Mouse (Mus musculus): ENCODE measurements around the gene Rpl36a. TPM values are rescaled to one million over a fixed set of nuclear protein-coding genes. Genes with fewer than 3 reads are reported as not detected.
"Not testable (repeated sequence)": the region's sequence is repeated elsewhere in the genome, so short reads cannot be mapped to it uniquely, and the experiment has no call there.

Gene Rpl36a
- 157 and 177 TPM in 2 replicates for polyA plus RNA-seq (2012; rRNA removed)

DNA sequence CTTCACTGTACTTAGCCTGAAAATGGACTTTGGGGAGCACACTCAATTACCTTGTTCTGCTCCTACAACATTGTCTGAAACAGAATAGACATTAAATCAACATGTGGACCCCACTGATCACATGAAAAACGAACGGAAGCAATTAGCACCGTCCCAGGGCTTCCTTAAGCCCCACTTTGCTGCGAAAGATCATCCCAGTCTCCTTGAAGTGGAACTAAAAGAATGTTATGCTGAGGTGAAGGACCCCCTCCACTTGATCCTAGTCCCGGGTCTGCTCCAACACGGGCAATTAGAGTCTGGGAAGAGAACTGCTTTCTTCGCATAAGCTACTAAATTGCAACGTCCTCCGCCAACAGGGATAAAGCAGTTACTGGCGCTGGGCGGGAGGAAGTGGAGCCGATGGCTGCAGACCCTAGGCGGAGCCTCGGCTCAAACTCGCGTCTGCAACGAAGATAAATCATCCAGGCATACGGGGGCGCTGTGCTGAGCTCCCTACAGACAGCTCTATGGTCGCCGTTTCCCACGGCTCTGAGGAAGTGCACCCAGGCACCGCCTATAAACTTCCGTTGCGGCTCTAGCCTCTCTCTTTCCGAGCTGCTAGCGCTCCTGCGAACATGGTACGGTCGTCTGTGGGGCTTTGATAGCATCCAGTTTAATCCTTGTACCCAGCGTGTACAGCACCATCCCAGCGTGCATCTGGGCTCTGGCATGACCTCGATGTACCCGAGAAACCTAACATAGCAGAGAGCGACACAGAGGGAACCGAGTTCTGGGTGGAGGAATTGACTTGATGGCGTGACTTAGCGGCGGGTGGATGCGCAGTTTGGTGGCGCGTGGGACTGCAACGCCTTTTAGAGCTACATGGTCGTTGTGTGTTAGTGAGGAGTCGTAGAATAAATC, at the start of gene Rpl36a:
Gene Rpl36a (plus strand): TSS at position 552 of the 900 bp plus-strand sequence.
- peak; percentile 90 for DNase-seq
- TF ChIP-seq POLR2A (IDR thresholded peaks at IDR 0.05; ENCODE audit: control insufficient read depth, extremely low read depth, insufficient read depth, low read length, poor library complexity) (peak; percentile 68; the same call in 1 of the 2 replicates), CTCF (IDR thresholded peaks at IDR 0.05; ENCODE audit: borderline replicate concordance, control insufficient read depth, extremely low read depth, insufficient read depth, low read length, poor library complexity) (no peak)
- 4% methylated on average over 45 of the region's 45 CpGs for WGBS
- H3K4me1 ChIP-seq (replicated peaks; ENCODE audit: control insufficient read depth, insufficient read depth, low read length), result peaks cover 4% of the 10 kb centered on the region; the same call in 1 of the 2 replicates
- no peaks in the 10 kb centered on the region for H3K36me3 ChIP-seq (ENCODE audit: control insufficient read depth, insufficient read depth, low read length)
- H3K4me3 ChIP-seq (ENCODE audit: control insufficient read depth, insufficient read depth, low read length), result peak within 1 kb of the TSS; percentile 77
- H3K27me3 ChIP-seq (ENCODE audit: control insufficient read depth, insufficient read depth, low read length), result no peaks in the 10 kb centered on the region
- peak within 1 kb of the TSS; percentile 74 for H3K27ac ChIP-seq (ENCODE audit: control insufficient read depth, insufficient read depth, low read length)

GRCm38 (mm10) chrX:134539795-134540194, 45.7 kb upstream of the Rpl36a start:
- peak; percentile 9 for DNase-seq
- H3K36me3 ChIP-seq (ENCODE audit: control insufficient read depth, insufficient read depth, low read length); H3K27me3 ChIP-seq (ENCODE audit: control insufficient read depth, insufficient read depth, low read length); H3K4me1 ChIP-seq (replicated peaks; ENCODE audit: control insufficient read depth, insufficient read depth, low read length); H3K4me3 ChIP-seq (ENCODE audit: control insufficient read depth, insufficient read depth, low read length); H3K27ac ChIP-seq (ENCODE audit: control insufficient read depth, insufficient read depth, low read length): not testable (repeated sequence)
- 45% methylated on average over 10 of the region's 10 CpGs for WGBS

GRCm38 (mm10) chrX:134540414-134541135, 44.9 kb upstream of the Rpl36a start:
- TF ChIP-seq POLR2A (IDR thresholded peaks at IDR 0.05; ENCODE audit: control insufficient read depth, extremely low read depth, insufficient read depth, low read length, poor library complexity) (no peak), CTCF (IDR thresholded peaks at IDR 0.05; ENCODE audit: borderline replicate concordance, control insufficient read depth, extremely low read depth, insufficient read depth, low read length, poor library complexity) (no peak)
- no peaks in the 10 kb centered on the region for H3K36me3 ChIP-seq (ENCODE audit: control insufficient read depth, insufficient read depth, low read length)
- no peaks in the 10 kb centered on the region for H3K27me3 ChIP-seq (ENCODE audit: control insufficient read depth, insufficient read depth, low read length)
- H3K27ac ChIP-seq (ENCODE audit: control insufficient read depth, insufficient read depth, low read length), result no peak overlapping the region
- peak overlapping the region; percentile 98 for H3K4me3 ChIP-seq (ENCODE audit: control insufficient read depth, insufficient read depth, low read length)
- DNase-seq, result no peak
- H3K4me1 ChIP-seq (replicated peaks; ENCODE audit: control insufficient read depth, insufficient read depth, low read length), result peaks cover 2% of the 10 kb centered on the region
- WGBS, result 2% methylated on average over 12 of the region's 12 CpGs

DNA sequence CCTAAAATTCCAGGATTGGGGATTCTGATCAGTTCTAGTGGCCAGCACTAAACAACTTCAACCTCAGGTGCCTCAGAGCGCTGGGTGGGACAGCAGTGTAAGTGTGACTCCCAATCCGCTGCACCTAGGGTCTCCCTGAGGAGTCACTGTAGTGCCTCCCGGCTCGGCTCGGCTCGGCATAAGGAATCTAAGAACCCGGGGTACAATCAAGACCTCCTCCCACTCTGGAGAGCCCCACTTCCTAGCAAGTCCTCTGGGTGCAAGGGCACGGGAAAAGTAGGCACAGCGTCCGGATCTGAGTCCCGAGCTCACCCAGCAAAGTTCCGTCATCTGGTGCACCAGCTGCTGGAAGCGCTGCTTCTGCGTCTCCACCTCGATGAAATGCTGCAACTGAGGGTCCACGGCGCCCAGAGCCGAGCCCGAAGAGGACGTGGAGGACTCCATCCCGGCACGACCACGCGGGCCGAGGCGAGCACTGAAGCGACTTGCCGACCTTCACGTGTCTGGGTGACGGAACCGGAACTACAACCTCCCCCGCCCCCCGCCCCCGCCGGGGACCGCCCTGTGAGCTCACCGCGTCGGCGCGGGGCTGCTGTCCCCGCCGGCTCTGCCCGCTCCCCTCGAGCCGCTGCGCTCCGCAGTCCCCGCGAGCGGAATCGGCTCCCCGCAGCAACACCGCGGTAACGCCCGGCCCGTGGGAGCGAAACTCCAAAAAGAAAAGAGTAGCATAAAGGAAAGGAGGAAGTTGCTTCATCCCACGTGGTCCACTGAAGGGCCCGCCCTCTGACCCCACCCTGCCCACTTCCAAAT, 44.1 kb upstream of the Rpl36a start, which contains the start of gene Timm8a1:
Gene Timm8a1 (minus strand): TSS at position 721 of the 810 bp plus-strand sequence.
- TF ChIP-seq POLR2A (IDR thresholded peaks at IDR 0.05; ENCODE audit: control insufficient read depth, extremely low read depth, insufficient read depth, low read length, poor library complexity) (no peak), CTCF (IDR thresholded peaks at IDR 0.05; ENCODE audit: borderline replicate concordance, control insufficient read depth, extremely low read depth, insufficient read depth, low read length, poor library complexity) (no peak)
- Histone ChIP-seq H3K4me1 (replicated peaks; ENCODE audit: control insufficient read depth, insufficient read depth, low read length) (peaks cover 2% of the 10 kb centered on the region), H3K27ac (ENCODE audit: control insufficient read depth, insufficient read depth, low read length) (peak within 1 kb of the TSS; percentile 77; the same call in 1 of the 2 replicates), H3K27me3 (ENCODE audit: control insufficient read depth, insufficient read depth, low read length) (no peaks in the 10 kb centered on the region), H3K4me3 (ENCODE audit: control insufficient read depth, insufficient read depth, low read length) (peak within 1 kb of the TSS; percentile 98), H3K36me3 (ENCODE audit: control insufficient read depth, insufficient read depth, low read length) (no peaks in the 10 kb centered on the region)
- peak; percentile 42 for DNase-seq
- WGBS, result under 1% methylated on average over 42 of the region's 61 CpGs

DNA sequence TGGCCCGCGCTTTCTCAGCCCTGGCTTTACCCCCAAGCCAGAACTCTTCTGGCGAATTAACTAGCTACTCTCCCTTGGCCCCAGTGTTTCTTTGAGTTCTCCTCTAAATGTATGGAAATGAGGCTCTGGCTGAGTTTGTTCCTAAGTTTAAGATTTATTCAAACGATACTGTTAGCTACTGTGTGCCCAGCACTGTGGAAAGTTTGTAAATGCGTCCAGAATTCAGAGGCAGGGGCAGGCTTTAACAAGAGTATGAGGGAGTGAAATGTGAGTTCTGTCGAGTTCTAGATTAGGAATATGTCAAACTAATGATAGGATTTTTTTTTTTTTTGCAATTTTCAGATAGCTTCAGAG, 43.5 kb upstream of the Rpl36a start:
- no peaks in the 10 kb centered on the region for H3K36me3 ChIP-seq (ENCODE audit: control insufficient read depth, insufficient read depth, low read length)
- peak overlapping the region; percentile 98 for H3K4me3 ChIP-seq (ENCODE audit: control insufficient read depth, insufficient read depth, low read length)
- no peak overlapping the region for H3K27ac ChIP-seq (ENCODE audit: control insufficient read depth, insufficient read depth, low read length)
- TF ChIP-seq CTCF (IDR thresholded peaks at IDR 0.05; ENCODE audit: borderline replicate concordance, control insufficient read depth, extremely low read depth, insufficient read depth, low read length, poor library complexity), result no peak
- TF ChIP-seq POLR2A (IDR thresholded peaks at IDR 0.05; ENCODE audit: control insufficient read depth, extremely low read depth, insufficient read depth, low read length, poor library complexity), result no peak
- 7% methylated on average over 6 of the region's 6 CpGs for WGBS
- DNase-seq, result no peak
- peaks cover 2% of the 10 kb centered on the region for H3K4me1 ChIP-seq (replicated peaks; ENCODE audit: control insufficient read depth, insufficient read depth, low read length)
- H3K27me3 ChIP-seq (ENCODE audit: control insufficient read depth, insufficient read depth, low read length), result no peaks in the 10 kb centered on the region

- DNase-seq, result no peak
- TF ChIP-seq CTCF (IDR thresholded peaks at IDR 0.05; ENCODE audit: borderline replicate concordance, control insufficient read depth, extremely low read depth, insufficient read depth, low read length, poor library complexity), result no peak
- no peak for TF ChIP-seq POLR2A (IDR thresholded peaks at IDR 0.05; ENCODE audit: control insufficient read depth, extremely low read depth, insufficient read depth, low read length, poor library complexity)
- H3K36me3 ChIP-seq (ENCODE audit: control insufficient read depth, insufficient read depth, low read length), result no peaks in the 10 kb centered on the region
- 94% methylated on average over 4 of the region's 4 CpGs for WGBS
- H3K4me3 ChIP-seq (ENCODE audit: control insufficient read depth, insufficient read depth, low read length), result no peak overlapping the region
- H3K4me1 ChIP-seq (replicated peaks; ENCODE audit: control insufficient read depth, insufficient read depth, low read length), result no peaks in the 10 kb centered on the region
- no peak overlapping the region for H3K27ac ChIP-seq (ENCODE audit: control insufficient read depth, insufficient read depth, low read length)
- no peaks in the 10 kb centered on the region for H3K27me3 ChIP-seq (ENCODE audit: control insufficient read depth, insufficient read depth, low read length)
These were observed 38.1 kb upstream of the Rpl36a start for GRCm38 (mm10) chrX:134547330-134547729.

All from thymus, adult 2 months (tissue).